Comparison of ENCODE assay signal across 19 mouse cellular contexts in genomic region chr5:131722361-131722760, GRCm38 (mm10).
A peak's percentile ranks its signal among the peaks of the same experiment; 100 is the strongest.
DNase-seq lines count a peak whose midpoint lies in the region; ATAC-seq and TF ChIP-seq lines count a peak whose summit lies in the region.
"Had no signal": no experiment of that assay in that cellular context is flagged by ENCODE, and none has a peak within 500 bp of the region (broad histone marks: within the 10 kb centered on the region; RNA-seq: fewer than 3 reads in every experiment).

No protein-coding gene starts in this region.

- H3K27ac ChIP-seq in kidney, embryonic 14.5 days (ENCODE audit: low read depth, low read length) = no peak overlapping the region
- 0 out of 2 replicates have a peak overlapping the region, but pooled peaks have one; percentile 22 for H3K27ac ChIP-seq in midbrain, embryonic 12.5 days (replicated peaks)
- no peak overlapping the region for H3K27ac ChIP-seq in midbrain, postnatal 0 days (ENCODE audit: low read depth, low read length)
- no peak overlapping the region for H3K27ac ChIP-seq in embryonic facial prominence, embryonic 10.5 days (replicated peaks)
- 0 out of 2 replicates have a peak overlapping the region, but pooled peaks have one; percentile 1 for H3K27ac ChIP-seq in limb, embryonic 10.5 days
- H3K27ac ChIP-seq: forebrain, embryonic 12.5 days; limb, embryonic 12.5 days; liver, embryonic 15.5 days had no signal

- no peak overlapping the region for H3K9ac ChIP-seq in kidney, embryonic 14.5 days (ENCODE audit: low read depth, low read length)
- no peak overlapping the region for H3K9ac ChIP-seq in midbrain, embryonic 12.5 days (replicated peaks)
- H3K9ac ChIP-seq in midbrain, postnatal 0 days (replicated peaks; ENCODE audit: low read length, poor library complexity, severe bottlenecking) = no peak overlapping the region
- H3K9ac ChIP-seq: forebrain, embryonic 12.5 days; limb, embryonic 12.5 days; liver, embryonic 15.5 days had no signal

- TF ChIP-seq CTCF in midbrain, postnatal 0 days (IDR thresholded peaks at IDR 0.05) = no peak

- H3K36me3 ChIP-seq in kidney, embryonic 14.5 days (ENCODE audit: control insufficient read depth, insufficient read depth, low read length) = no peaks in the 10 kb centered on the region
- H3K36me3 ChIP-seq in midbrain, embryonic 12.5 days = no peaks in the 10 kb centered on the region
- no peaks in the 10 kb centered on the region for H3K36me3 ChIP-seq in midbrain, postnatal 0 days (ENCODE audit: insufficient read depth, low read length)
- no peaks in the 10 kb centered on the region for H3K36me3 ChIP-seq in embryonic facial prominence, embryonic 10.5 days (replicated peaks)
- H3K36me3 ChIP-seq in limb, embryonic 10.5 days = no peaks in the 10 kb centered on the region
- H3K36me3 ChIP-seq: forebrain, embryonic 12.5 days; limb, embryonic 12.5 days; liver, embryonic 15.5 days had no signal

- peaks cover 5% of the 10 kb centered on the region; the same call in 1 of the 2 replicates for H3K27me3 ChIP-seq in kidney, embryonic 14.5 days (ENCODE audit: control insufficient read depth, insufficient read depth, low read length)
- peaks cover 25% of the 10 kb centered on the region; the same call in 1 of the 2 replicates for H3K27me3 ChIP-seq in midbrain, embryonic 12.5 days
- no peaks in the 10 kb centered on the region for H3K27me3 ChIP-seq in midbrain, postnatal 0 days (ENCODE audit: insufficient read depth, low read length)
- H3K27me3 ChIP-seq in embryonic facial prominence, embryonic 10.5 days (replicated peaks; ENCODE audit: low read depth, poor library complexity, severe bottlenecking) = peaks cover 38% of the 10 kb centered on the region
- peaks cover 48% of the 10 kb centered on the region for H3K27me3 ChIP-seq in limb, embryonic 10.5 days (ENCODE audit: low read depth, poor library complexity, severe bottlenecking)
- H3K27me3 ChIP-seq: liver, embryonic 15.5 days; Patski had no signal

- no peaks in the 10 kb centered on the region for H3K9me3 ChIP-seq in kidney, embryonic 14.5 days (ENCODE audit: control insufficient read depth, low read length)
- H3K9me3 ChIP-seq in midbrain, embryonic 12.5 days = no peaks in the 10 kb centered on the region
- no peaks in the 10 kb centered on the region for H3K9me3 ChIP-seq in midbrain, postnatal 0 days (ENCODE audit: low read length)
- H3K9me3 ChIP-seq in embryonic facial prominence, embryonic 10.5 days = no peaks in the 10 kb centered on the region
- H3K9me3 ChIP-seq in limb, embryonic 10.5 days (replicated peaks) = no peaks in the 10 kb centered on the region
- H3K9me3 ChIP-seq: forebrain, embryonic 12.5 days; limb, embryonic 12.5 days; liver, embryonic 15.5 days had no signal

- H3K4me1 ChIP-seq in kidney, embryonic 14.5 days (ENCODE audit: control insufficient read depth, insufficient read depth, low read length) = peaks cover 8% of the 10 kb centered on the region
- peaks cover 33% of the 10 kb centered on the region for H3K4me1 ChIP-seq in midbrain, embryonic 12.5 days
- peaks cover 4% of the 10 kb centered on the region; the same call in 1 of the 2 replicates for H3K4me1 ChIP-seq in midbrain, postnatal 0 days (ENCODE audit: insufficient read depth, low read length)
- H3K4me1 ChIP-seq in embryonic facial prominence, embryonic 10.5 days = peaks cover 44% of the 10 kb centered on the region
- H3K4me1 ChIP-seq in limb, embryonic 10.5 days = peaks cover 60% of the 10 kb centered on the region
- H3K4me1 ChIP-seq: liver, embryonic 15.5 days had no signal

- no peak for DNase-seq in kidney, adult 11 months
- DNase-seq in midbrain, postnatal 0 days (ENCODE audit: low spot score) = no peak
- peak; percentile 49 for DNase-seq in embryonic facial prominence, embryonic 10.5 days (ENCODE audit: low spot score)
- no peak for DNase-seq in limb, embryonic 10.5 days (ENCODE audit: low spot score)
- no peak for DNase-seq in Muller cell, postnatal 12 days (ENCODE audit: inconsistent ontology term)
- DNase-seq: adrenal gland, postnatal 36 days; cerebellum, postnatal 10 days; heart, postnatal 4 days; lung, postnatal 36 days; right cerebral cortex, postnatal 14 days; thymus, postnatal 4 days had no signal

- H3K4me2 ChIP-seq in kidney, embryonic 14.5 days (replicated peaks; ENCODE audit: low read depth, low read length) = no peak overlapping the region
- no peak overlapping the region for H3K4me2 ChIP-seq in midbrain, embryonic 12.5 days (replicated peaks)
- H3K4me2 ChIP-seq in midbrain, postnatal 0 days (ENCODE audit: low read depth, low read length, poor library complexity, severe bottlenecking) = no peak overlapping the region
- H3K4me2 ChIP-seq: forebrain, embryonic 12.5 days; heart, embryonic 11.5 days; limb, embryonic 12.5 days; liver, embryonic 15.5 days had no signal

- H3K4me3 ChIP-seq in kidney, embryonic 14.5 days (ENCODE audit: low read length) = no peak overlapping the region
- no peak overlapping the region for H3K4me3 ChIP-seq in midbrain, embryonic 12.5 days
- no peak overlapping the region for H3K4me3 ChIP-seq in midbrain, postnatal 0 days (ENCODE audit: low read depth, low read length)
- no peak overlapping the region for H3K4me3 ChIP-seq in embryonic facial prominence, embryonic 10.5 days
- H3K4me3 ChIP-seq in limb, embryonic 10.5 days = no peak overlapping the region
- H3K4me3 ChIP-seq: forebrain, embryonic 12.5 days; limb, embryonic 12.5 days; liver, embryonic 15.5 days had no signal

- 2% methylated on average over 4 of the region's 4 CpGs for WGBS in kidney, embryonic 14.5 days
- WGBS in midbrain, embryonic 12.5 days = 43% methylated on average over 4 of the region's 4 CpGs
- 42% methylated on average over 4 of the region's 4 CpGs for WGBS in midbrain, postnatal 0 days
- WGBS in embryonic facial prominence, embryonic 10.5 days = 30% methylated on average over 4 of the region's 4 CpGs
- WGBS in limb, embryonic 10.5 days = 29% methylated on average over 4 of the region's 4 CpGs

- peak; percentile 69; the same call in 1 of the 2 replicates for ATAC-seq in kidney, embryonic 14.5 days (ENCODE audit: low FRiP score, low TSS enrichment)
- ATAC-seq in midbrain, embryonic 12.5 days (ENCODE audit: low FRiP score, low read depth) = no peak
- ATAC-seq in midbrain, postnatal 0 days (ENCODE audit: low FRiP score) = no peak
- no peak for ATAC-seq in erythroblast, adult 5-6 weeks (replicated peaks; ENCODE audit: low FRiP score, poor library complexity, severe bottlenecking)
- ATAC-seq: Patski had no signal

Comparison
In these comparisons a context has a peak if more than half of its experiments do, and no peak if none do; other contexts are left out.
1. H3K27ac ChIP-seq: peak in midbrain, embryonic 12.5 days (single experiment) and limb, embryonic 10.5 days (single experiment); none in kidney, embryonic 14.5 days (single experiment), midbrain, postnatal 0 days (single experiment) and embryonic facial prominence, embryonic 10.5 days (single experiment).